Mouse (Mus musculus) midbrain, postnatal 0 days (tissue): ENCODE measurements at regions not wholly inside any gene's neighbourhood (a gene's known extent, or its start where the extent isn't known, plus 50 kb on each side); places are given as distances from the start of the nearest gene placed in this dataset.

ENCODE experiments used
- ATAC-seq: fragments of 200-750 bp; cut with Nextera tagmentation; 2 replicates; pipeline ENCODE4 v1.8.0; 2017; ENCODE audit warnings: moderate number of reproducible peaks, mild to moderate bottlenecking, moderate TSS enrichment, moderate library complexity; ENCODE audit not compliant: low FRiP score
- DNase-seq: peaks from one replicate; pipeline ENCODE4 v3.0.0-alpha.2; 2015; ENCODE audit warnings: low spot score
- H3K27ac ChIP-seq: fragments of 300-500 bp; sonication (generic); 2 replicates; pipeline ENCODE4 v1.5.1; 2014; ENCODE audit warnings: low read depth, mild to moderate bottlenecking, low read length, mixed read lengths
- H3K27me3 ChIP-seq: fragments of 300-500 bp; sonication (generic); 2 replicates; pipeline ENCODE4 v1.6.1; 2014; ENCODE audit warnings: low read length, control low read depth, mixed read lengths; ENCODE audit not compliant: insufficient read depth
- H3K36me3 ChIP-seq: fragments of 300-500 bp; sonication (generic); 2 replicates; pipeline ENCODE4 v1.6.1; 2014; ENCODE audit warnings: low read length, control low read depth, mixed read lengths; ENCODE audit not compliant: insufficient read depth
- H3K4me1 ChIP-seq: fragments of 300-500 bp; sonication (generic); 2 replicates; pipeline ENCODE4 v1.6.1; 2014; ENCODE audit warnings: mild to moderate bottlenecking, control low read depth, antibody characterized with exemption, low read length, mixed read lengths; ENCODE audit not compliant: insufficient read depth
- H3K4me2 ChIP-seq: fragments of 300-500 bp; sonication (generic); 2 replicates; pipeline ENCODE4 v1.6.1; 2014; ENCODE audit warnings: low read depth, mild to moderate bottlenecking, low read length, mixed read lengths; ENCODE audit not compliant: poor library complexity, severe bottlenecking
- H3K4me3 ChIP-seq: fragments of 300-500 bp; sonication (generic); 2 replicates; pipeline ENCODE4 v1.5.1; 2014; ENCODE audit warnings: low read depth, mild to moderate bottlenecking, low read length, moderate library complexity
- H3K9ac ChIP-seq: fragments of 300-500 bp; sonication (generic); replicated peaks from 2 replicates; pipeline ENCODE4 v1.6.1; 2014; ENCODE audit warnings: mild to moderate bottlenecking, low read length, moderate library complexity, mixed read lengths; ENCODE audit not compliant: poor library complexity, severe bottlenecking
- H3K9me3 ChIP-seq: fragments of 300-500 bp; sonication (generic); 2 replicates; pipeline ENCODE4 v1.6.1; 2016; ENCODE audit warnings: low read length, control low read depth
- CTCF ChIP-seq: IDR thresholded peaks from 2 replicates; pipeline ENCODE4 v1.5.1; 2016; ENCODE audit warnings: antibody characterized with exemption, mild to moderate bottlenecking
- WGBS: fragments of 180-500 bp; shearing (Covaris S2); extraction: QIAGEN DNeasy Blood & Tissue Kit; methylation state at CpG from one replicate; pipeline ENCODE4 v1.1.7; 2014; 5-methylcytosine and 5-hydroxymethylcytosine counted together

- H3K9me3 ChIP-seq, result no peaks in the 10 kb centered on the region
- DNase-seq (no peak), ATAC-seq (no peak)
- H3K27me3 ChIP-seq, result no peaks in the 10 kb centered on the region
- no peak overlapping the region for H3K4me2 ChIP-seq
- no peaks in the 10 kb centered on the region for H3K4me1 ChIP-seq
- H3K4me3 ChIP-seq, result no peak overlapping the region
- no peaks in the 10 kb centered on the region for H3K36me3 ChIP-seq
- 76% methylated on average over 13 of the region's 13 CpGs for WGBS
- no peak overlapping the region for H3K9ac ChIP-seq
- TF ChIP-seq CTCF, result no peak
- H3K27ac ChIP-seq, result no peak overlapping the region
These were observed 64.9 kb upstream of the Ptgfr start for GRCm38 (mm10) chr3:151902216-151902827.

GRCm38 (mm10) chr3:151899676-151900075 is 62.2 kb upstream of the Ptgfr start:
- Histone ChIP-seq H3K27me3 (no peaks in the 10 kb centered on the region), H3K4me2 (no peak overlapping the region), H3K9me3 (no peaks in the 10 kb centered on the region), H3K9ac (no peak overlapping the region), H3K4me1 (no peaks in the 10 kb centered on the region), H3K27ac (no peak overlapping the region), H3K4me3 (no peak overlapping the region), H3K36me3 (no peaks in the 10 kb centered on the region)
- no peak for ATAC-seq
- no peak for DNase-seq
- no peak for TF ChIP-seq CTCF
- 83% methylated on average over 6 of the region's 6 CpGs for WGBS

- Histone ChIP-seq H3K4me1 (no peaks in the 10 kb centered on the region), H3K27ac (no peak overlapping the region), H3K27me3 (no peaks in the 10 kb centered on the region), H3K9ac (no peak overlapping the region), H3K9me3 (no peaks in the 10 kb centered on the region), H3K4me2 (no peak overlapping the region), H3K36me3 (no peaks in the 10 kb centered on the region), H3K4me3 (no peak overlapping the region)
- no peak for TF ChIP-seq CTCF
- DNase-seq (no peak), ATAC-seq (no peak)
- WGBS, result 90% methylated on average over 4 of the region's 4 CpGs
These were observed 61.7 kb upstream of the Ptgfr start for GRCm38 (mm10) chr3:151899094-151899493.

- WGBS, result 85% methylated on average over 6 of the region's 6 CpGs
- Histone ChIP-seq H3K27me3 (no peaks in the 10 kb centered on the region), H3K36me3 (no peaks in the 10 kb centered on the region), H3K27ac (no peak overlapping the region), H3K9ac (no peak overlapping the region), H3K4me3 (no peak overlapping the region), H3K9me3 (no peaks in the 10 kb centered on the region), H3K4me2 (no peak overlapping the region), H3K4me1 (no peaks in the 10 kb centered on the region)
- no peak for TF ChIP-seq CTCF
- ATAC-seq, result no peak
- DNase-seq, result no peak
These were observed 58.9 kb upstream of the Ptgfr start for GRCm38 (mm10) chr3:151896320-151896719.

GRCm38 (mm10) chr3:151894712-151895111 is 57.3 kb upstream of the Ptgfr start:
- Histone ChIP-seq H3K4me3 (no peak overlapping the region), H3K36me3 (no peaks in the 10 kb centered on the region), H3K27me3 (no peaks in the 10 kb centered on the region), H3K9me3 (no peaks in the 10 kb centered on the region), H3K4me1 (no peaks in the 10 kb centered on the region), H3K4me2 (no peak overlapping the region), H3K27ac (no peak overlapping the region), H3K9ac (no peak overlapping the region)
- ATAC-seq (no peak), DNase-seq (no peak)
- 68% methylated on average over 3 of the region's 3 CpGs for WGBS
- TF ChIP-seq CTCF, result no peak

- WGBS, result 65% methylated on average over 11 of the region's 11 CpGs
- ATAC-seq, result no peak
- no peaks in the 10 kb centered on the region for H3K27me3 ChIP-seq
These were observed 56.2 kb upstream of the Ptgfr start for GRCm38 (mm10) chr3:151893421-151894235.

More at GRCm38 (mm10) chr3:151893421-151894235, 56.2 kb upstream of the Ptgfr start:
- H3K27ac ChIP-seq, result no peak overlapping the region
- peak; percentile 3 for DNase-seq
- H3K4me1 ChIP-seq, result no peaks in the 10 kb centered on the region
- H3K9me3 ChIP-seq, result no peaks in the 10 kb centered on the region
- TF ChIP-seq CTCF, result no peak
- no peak overlapping the region for H3K4me2 ChIP-seq
- H3K36me3 ChIP-seq, result no peaks in the 10 kb centered on the region
- H3K9ac ChIP-seq, result no peak overlapping the region
- no peak overlapping the region for H3K4me3 ChIP-seq
